Mouse (Mus musculus): ENCODE measurements around the gene Tfpi.

Gene Tfpi

GRCm38 (mm10) chr2:84476577-84476976 is at the start of gene Tfpi:
Gene Tfpi (minus strand): TSS chr2:84476775.
- peak in 1 of 2 experiments; percentile 7 for DNase-seq

GRCm38 (mm10) chr2:84526221-84526620 is 49.6 kb upstream of the Tfpi start:
- no peak for DNase-seq

GRCm38 (mm10) chr2:84525806-84526205 is 49.2 kb upstream of the Tfpi start:
- DNase-seq, result no peak

GRCm38 (mm10) chr2:84525047-84525446 is 48.5 kb upstream of the Tfpi start:
- DNase-seq, result no peak

- DNase-seq, result no peak
These were observed 47.4 kb upstream of the Tfpi start for GRCm38 (mm10) chr2:84523994-84524393.

- no peak for DNase-seq
These were observed 46.7 kb upstream of the Tfpi start for GRCm38 (mm10) chr2:84523103-84523865.

- peak; percentile 9 to 42 for DNase-seq
These were observed 43.0 kb upstream of the Tfpi start for GRCm38 (mm10) chr2:84519514-84520067.

- DNase-seq, result no peak
These were observed 42.2 kb upstream of the Tfpi start for GRCm38 (mm10) chr2:84518767-84519166.

GRCm38 (mm10) chr2:84513281-84513680 is 36.7 kb upstream of the Tfpi start:
- DNase-seq, result no peak

- DNase-seq, result no peak
These were observed 34.9 kb upstream of the Tfpi start for GRCm38 (mm10) chr2:84511508-84511907.

GRCm38 (mm10) chr2:84511036-84511435 is 34.5 kb upstream of the Tfpi start:
- DNase-seq, result no peak

GRCm38 (mm10) chr2:84504954-84505394 is 28.4 kb upstream of the Tfpi start:
- peak in 1 of 2 experiments; percentile 26 for DNase-seq

- DNase-seq, result no peak
These were observed 27.7 kb upstream of the Tfpi start for GRCm38 (mm10) chr2:84504285-84504684.

- DNase-seq, result no peak
These were observed 22.3 kb upstream of the Tfpi start for GRCm38 (mm10) chr2:84498921-84499320.

GRCm38 (mm10) chr2:84495108-84495507 is 18.5 kb upstream of the Tfpi start:
- DNase-seq, result no peak

GRCm38 (mm10) chr2:84493626-84494025 is 17.1 kb upstream of the Tfpi start:
- DNase-seq, result no peak

GRCm38 (mm10) chr2:84491715-84492114 is 15.1 kb upstream of the Tfpi start:
- no peak for DNase-seq

GRCm38 (mm10) chr2:84487705-84488291 is 11.2 kb upstream of the Tfpi start:
- DNase-seq, result no peak

- peak; percentile 62 to 71 for DNase-seq
These were observed 5.3 kb upstream of the Tfpi start for GRCm38 (mm10) chr2:84481863-84482262.

- peak in 1 of 2 experiments; percentile 71 for DNase-seq
These were observed 2.5 kb upstream of the Tfpi start for GRCm38 (mm10) chr2:84479036-84479435.

- no peak for DNase-seq
These were observed 1.2 kb upstream of the Tfpi start for GRCm38 (mm10) chr2:84477759-84478158.

- no peak for DNase-seq
These were observed 444 bp downstream of the Tfpi start for GRCm38 (mm10) chr2:84476131-84476530.

GRCm38 (mm10) chr2:84475601-84476000 is 974 bp downstream of the Tfpi start:
- no peak for DNase-seq

GRCm38 (mm10) chr2:84474651-84475050 is 1.9 kb downstream of the Tfpi start:
- DNase-seq, result no peak

Data from kidney, postnatal 25 days (tissue).